Mouse (Mus musculus) cerebellum, adult 2 months (tissue): Measurements from ENCODE around the gene Atg4a. TPM values are rescaled to one million over a fixed set of nuclear protein-coding genes. Genes with fewer than 3 reads are reported as not detected.

ENCODE experiments used
- DNase-seq, 2 experiments: peaks; one replicate each; pipeline ENCODE4 v3.0.0; 2021
- H3K27ac ChIP-seq: fragments of 200-500 bp; 2 replicates; pipeline ENCODE4 v1.5.1; 2012; ENCODE audit warnings: low read length, control low read depth, inconsistent platforms; ENCODE audit not compliant: insufficient read depth
- H3K27me3 ChIP-seq: fragments of 200-500 bp; 2 replicates; pipeline ENCODE4 v1.6.1; 2012; ENCODE audit warnings: inconsistent platforms, mild to moderate bottlenecking, low read length, moderate library complexity; ENCODE audit not compliant: control insufficient read depth, insufficient read depth
- H3K4me1 ChIP-seq: fragments of 200-500 bp; 2 replicates; pipeline ENCODE4 v1.6.1; 2011; ENCODE audit warnings: low read length; ENCODE audit not compliant: control insufficient read depth, insufficient read depth
- H3K4me3 ChIP-seq: fragments of 200-500 bp; replicated peaks from 2 replicates; pipeline ENCODE3; 2011; ENCODE audit warnings: mild to moderate bottlenecking, low read depth, low read length, control low read depth; ENCODE audit not compliant: insufficient read depth
- CTCF ChIP-seq: fragments of 200-500 bp; IDR thresholded peaks from 2 replicates; pipeline ENCODE4 v1.5.1; 2011; ENCODE audit warnings: low read depth, mild to moderate bottlenecking, control low read depth, low read length, moderate library complexity, borderline replicate concordance; ENCODE audit not compliant: insufficient read depth
- POLR2A ChIP-seq: fragments of 200-500 bp; IDR thresholded peaks from 2 replicates; pipeline ENCODE4 v1.6.1; 2011; ENCODE audit warnings: low read length, control low read depth, borderline replicate concordance; ENCODE audit not compliant: insufficient read depth
- WGBS: fragments of 180-500 bp; shearing (Covaris S2); methylation state at CpG from one replicate; pipeline ENCODE4 v1.1.7; 2018; 5-methylcytosine and 5-hydroxymethylcytosine counted together
- polyA plus RNA-seq: library from polyadenylated mRNA; depleted of rRNA; stranded (reverse); fragments of >200 nt; gene quantifications from 2 replicates; pipeline ENCODE4 v1.2.3, GENCODE M21; 2012

Atg4a gene
- polyA plus RNA-seq, 1 experiment = 12.5 TPM

- Histone ChIP-seq H3K4me3 (no peak overlapping the region), H3K27me3 (no peaks in the 10 kb centered on the region), H3K4me1 (no peaks in the 10 kb centered on the region), H3K27ac (no peak overlapping the region)
- no peak for DNase-seq
- 71% methylated on average over 1 of the region's 1 CpGs for WGBS
- TF ChIP-seq CTCF (no peak), POLR2A (no peak)
Observed at GRCm38 (mm10) chrX:140997912-140998545, 41.3 kb downstream of the Atg4a start.

DNA sequence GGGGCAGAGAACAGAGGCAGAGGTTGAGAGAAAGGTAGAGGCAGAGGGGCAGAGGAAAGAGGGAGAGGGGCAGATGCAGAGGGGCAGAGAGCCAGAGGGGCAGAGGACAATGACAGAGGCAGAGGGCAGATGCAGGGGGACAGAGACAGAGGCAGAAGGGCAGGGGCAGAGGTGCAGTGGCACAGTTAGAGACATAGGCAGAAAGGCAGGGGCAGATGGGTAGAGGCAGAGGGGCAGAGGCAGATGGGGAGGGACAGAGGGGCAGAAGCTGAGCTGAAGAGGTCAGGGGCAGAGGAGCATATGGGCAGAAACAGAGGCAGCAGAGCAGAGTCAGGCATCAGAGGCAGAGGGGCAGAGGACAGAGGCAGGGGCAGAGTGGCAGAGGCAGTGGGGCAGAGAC is 42.2 kb downstream of the Atg4a start:
- H3K27me3 ChIP-seq = no peaks in the 10 kb centered on the region
- no peak overlapping the region for H3K4me3 ChIP-seq
- DNase-seq = no peak
- no peak for TF ChIP-seq POLR2A
- no peak for TF ChIP-seq CTCF
- H3K27ac ChIP-seq = no peak overlapping the region
- H3K4me1 ChIP-seq = no peaks in the 10 kb centered on the region

DNA sequence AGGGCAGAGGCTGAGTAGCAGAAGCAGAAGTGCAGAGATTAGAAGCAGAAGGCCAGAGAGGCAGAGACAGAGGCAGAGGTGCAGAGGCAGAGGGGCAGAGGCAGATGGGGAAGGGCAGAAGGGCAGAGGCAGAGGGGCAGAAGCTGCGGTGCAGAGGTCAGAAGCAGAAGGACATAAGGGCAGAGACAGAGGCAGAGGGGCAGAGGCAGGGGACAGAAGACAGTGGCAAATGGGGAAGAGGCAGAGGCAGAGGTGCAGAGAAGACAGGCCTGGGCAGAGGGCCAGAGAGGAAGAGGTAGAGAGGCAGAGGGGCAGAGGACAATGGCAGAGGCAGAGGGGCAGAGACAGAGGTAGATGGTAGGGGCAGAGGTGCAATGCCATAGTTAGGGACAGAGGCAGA is 193.0 kb downstream of the Atg4a start:
- WGBS = 88% methylated on average over 1 of the region's 1 CpGs
- Histone ChIP-seq H3K27me3 (no peaks in the 10 kb centered on the region), H3K4me1 (no peaks in the 10 kb centered on the region), H3K4me3 (no peak overlapping the region), H3K27ac (no peak overlapping the region)
- no peak for TF ChIP-seq POLR2A
- no peak for TF ChIP-seq CTCF
- no peak for DNase-seq

DNA sequence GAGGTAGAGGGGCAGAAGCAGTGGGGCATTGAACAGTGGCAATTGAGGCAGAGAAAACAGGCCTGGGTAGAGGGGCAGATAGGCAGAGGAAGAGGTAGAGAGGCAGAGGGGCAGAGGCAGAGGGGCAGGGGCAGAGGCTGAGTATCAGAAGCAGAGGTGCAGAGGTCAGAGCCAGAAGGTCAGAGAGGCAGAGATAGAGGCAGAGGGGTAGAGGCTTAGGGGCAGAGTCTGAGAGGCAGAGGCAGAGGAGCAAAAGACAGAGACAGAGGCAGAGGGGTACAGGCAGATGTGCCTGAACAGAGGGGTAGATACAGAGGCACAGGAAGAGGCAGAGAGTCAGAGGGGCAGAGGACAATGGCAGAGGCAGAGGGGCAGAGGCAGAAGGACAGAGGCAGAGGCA is 193.6 kb downstream of the Atg4a start:
- Histone ChIP-seq H3K27me3 (no peaks in the 10 kb centered on the region), H3K4me1 (no peaks in the 10 kb centered on the region)
- no peak for TF ChIP-seq CTCF
- no peak for TF ChIP-seq POLR2A

GRCm38 (mm10) chrX:141151182-141151581 is 194.5 kb downstream of the Atg4a start:
- H3K4me3 ChIP-seq = no peak overlapping the region
- no peak for TF ChIP-seq POLR2A
- TF ChIP-seq CTCF = no peak
- H3K27ac ChIP-seq = no peak overlapping the region
- H3K4me1 ChIP-seq = no peaks in the 10 kb centered on the region
- DNase-seq = no peak
- no peaks in the 10 kb centered on the region for H3K27me3 ChIP-seq

More for the DNA sequence above, 193.6 kb downstream of the Atg4a start:
- Histone ChIP-seq H3K4me3 (no peak overlapping the region), H3K27ac (no peak overlapping the region)
- DNase-seq = no peak

GRCm38 (mm10) chrX:141156696-141157095 is 200.0 kb downstream of the Atg4a start:
- peak in 1 of 2 experiments; percentile 3 for DNase-seq
- WGBS = 2% methylated on average over 2 of the region's 2 CpGs
- TF ChIP-seq POLR2A (no peak), CTCF (peak; percentile 27; the same call in 1 of the 2 replicates)
- H3K27ac ChIP-seq = no peak overlapping the region
- H3K4me3 ChIP-seq = no peak overlapping the region
- H3K27me3 ChIP-seq = no peaks in the 10 kb centered on the region
- no peaks in the 10 kb centered on the region for H3K4me1 ChIP-seq

DNA sequence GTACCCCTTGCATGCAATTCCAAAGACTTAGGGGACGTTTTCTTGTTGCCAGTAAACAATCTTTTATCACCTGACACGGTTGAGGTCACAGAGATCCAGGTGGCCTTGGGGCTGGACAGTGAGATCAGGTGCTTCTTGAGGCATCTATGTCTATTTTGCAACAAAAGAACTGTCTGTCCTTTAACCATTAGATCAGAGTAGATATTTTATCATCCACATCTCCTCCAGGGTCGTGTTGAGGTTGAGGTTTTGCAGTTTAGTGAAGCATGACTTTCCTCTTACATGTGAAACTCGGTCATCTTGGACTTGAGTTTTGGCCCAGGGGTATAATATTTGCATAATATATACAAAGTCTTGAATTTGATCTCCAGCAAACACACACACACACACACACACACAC is 200.9 kb downstream of the Atg4a start:
- H3K4me1 ChIP-seq = no peaks in the 10 kb centered on the region
- H3K4me3 ChIP-seq = no peak overlapping the region
- DNase-seq = no peak
- H3K27ac ChIP-seq = no peak overlapping the region
- TF ChIP-seq POLR2A = no peak
- TF ChIP-seq CTCF = no peak
- H3K27me3 ChIP-seq = no peaks in the 10 kb centered on the region
- WGBS = 76% methylated on average over 4 of the region's 4 CpGs

- no peaks in the 10 kb centered on the region for H3K4me1 ChIP-seq
- 30% methylated on average over 4 of the region's 4 CpGs for WGBS
- no peaks in the 10 kb centered on the region for H3K27me3 ChIP-seq
- H3K4me3 ChIP-seq = no peak overlapping the region
- peak in 1 of 2 experiments; percentile 2 for DNase-seq
- TF ChIP-seq POLR2A = no peak
- TF ChIP-seq CTCF = no peak; the same call in 1 of the 2 replicates
- H3K27ac ChIP-seq = no peak overlapping the region
Observed at GRCm38 (mm10) chrX:141158160-141158559, 201.5 kb downstream of the Atg4a start.
